Mouse (Mus musculus): ENCODE results near the gene Ssr2. TPM values are rescaled to one million over a fixed set of nuclear protein-coding genes. Genes with fewer than 3 reads are reported as not detected.

The Ssr2 gene
- total RNA-seq (2021): 199 and 214 TPM in 2 replicates
- long read RNA-seq, transcript Ssr2-207 (6 exons, 1,059 nt): major isoform, 83 of 99 reads
- long read RNA-seq, transcript Ssr2-201 (5 exons, 1,189 nt): minor isoform, 13 of 99 reads
- long read RNA-seq, partial matches to known transcripts: 1 of 99 reads
- long read RNA-seq, other reads (novel, unspliced or antisense): 2 of 99 reads

DNA sequence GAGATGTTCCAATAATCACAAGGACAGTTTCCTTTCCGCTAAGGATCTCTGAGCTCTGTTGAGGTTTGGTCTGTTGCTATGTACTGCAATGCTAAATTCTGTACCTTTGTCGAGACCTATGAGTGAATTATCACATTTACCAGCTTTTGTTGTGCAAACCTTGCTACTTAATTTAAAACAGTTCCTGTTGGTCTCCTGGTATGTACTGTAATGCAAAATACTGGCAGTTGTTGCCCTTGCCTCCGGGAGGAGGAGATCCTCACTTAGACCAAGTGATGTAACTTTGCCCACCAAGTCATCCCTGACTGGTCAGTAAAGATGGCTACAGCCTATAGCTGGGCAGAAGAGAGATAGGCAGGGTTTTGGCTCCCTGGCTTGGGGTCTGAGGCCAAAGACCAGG lies at the start of gene Ssr2:
Gene Ssr2 (plus strand): TSS at position 337 of the 400 bp plus-strand sequence.
- DNase-seq: no peak

DNA sequence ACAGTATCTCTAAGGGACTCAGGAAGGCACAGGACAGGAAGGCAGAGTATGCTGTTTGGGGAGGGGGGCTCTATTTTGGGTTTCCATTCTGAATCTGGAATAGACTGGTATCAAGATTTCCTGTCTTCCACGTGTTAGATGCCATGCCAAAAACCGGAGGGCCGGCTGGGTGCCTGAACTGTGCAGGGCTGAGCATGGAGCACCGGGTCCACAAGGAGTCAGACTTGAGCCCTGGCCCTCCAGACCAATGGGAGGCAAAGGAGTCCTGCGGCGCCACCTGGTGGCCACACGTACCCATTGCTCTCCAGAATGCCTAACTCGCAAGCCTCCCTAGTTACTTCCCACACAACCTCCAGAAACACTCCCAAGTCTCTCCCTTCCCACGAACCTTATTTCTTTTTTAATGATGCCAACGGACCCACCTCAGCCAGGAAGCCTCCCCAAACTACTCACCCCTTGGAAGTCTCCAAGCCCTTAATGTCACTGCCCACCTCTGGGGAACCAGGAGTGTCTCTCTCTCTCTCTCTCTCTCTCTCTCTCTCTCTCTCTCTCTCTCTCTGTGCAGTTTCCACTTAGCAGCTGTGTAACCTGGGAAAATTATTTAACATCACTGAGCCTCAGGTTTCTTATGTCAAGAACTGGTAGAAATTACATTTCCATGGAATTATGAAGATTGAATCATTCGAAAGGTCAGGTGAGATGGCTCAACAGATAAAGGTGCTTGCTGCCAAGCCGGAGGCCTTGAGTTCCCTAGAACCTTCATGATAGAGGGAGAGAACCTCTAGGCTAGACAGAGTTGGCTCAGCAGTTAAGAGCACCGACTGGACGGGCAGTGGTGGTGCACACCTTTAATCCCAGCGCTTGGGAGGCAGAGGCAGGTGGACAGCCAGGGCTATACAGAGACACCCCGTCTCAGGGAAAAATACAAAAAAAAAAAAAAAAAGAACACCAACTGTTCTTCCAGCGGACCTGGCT lies 49.2 kb upstream of the Ssr2 start:
- DNase-seq: peak; percentile 86

DNA sequence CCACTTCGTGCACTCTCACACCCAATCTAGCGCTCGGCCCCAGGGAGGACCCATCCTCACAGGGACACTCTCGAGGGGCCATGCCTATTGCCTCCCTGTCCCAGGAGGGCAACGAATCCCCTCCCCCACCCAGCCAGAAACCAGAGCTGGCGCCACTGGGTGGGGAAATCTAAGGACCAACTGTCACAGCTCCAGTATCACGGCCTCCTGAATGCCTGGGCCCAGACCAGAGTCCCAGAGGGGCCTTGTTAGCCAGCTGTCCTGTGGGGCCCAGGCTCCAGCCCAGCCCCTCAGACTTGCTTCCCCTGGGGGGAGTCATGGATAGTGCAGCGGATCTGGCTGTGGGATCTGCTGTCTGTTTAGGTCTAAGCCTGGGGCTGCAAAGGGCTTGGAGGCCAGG lies 48.1 kb upstream of the Ssr2 start:
- DNase-seq: no peak

DNA sequence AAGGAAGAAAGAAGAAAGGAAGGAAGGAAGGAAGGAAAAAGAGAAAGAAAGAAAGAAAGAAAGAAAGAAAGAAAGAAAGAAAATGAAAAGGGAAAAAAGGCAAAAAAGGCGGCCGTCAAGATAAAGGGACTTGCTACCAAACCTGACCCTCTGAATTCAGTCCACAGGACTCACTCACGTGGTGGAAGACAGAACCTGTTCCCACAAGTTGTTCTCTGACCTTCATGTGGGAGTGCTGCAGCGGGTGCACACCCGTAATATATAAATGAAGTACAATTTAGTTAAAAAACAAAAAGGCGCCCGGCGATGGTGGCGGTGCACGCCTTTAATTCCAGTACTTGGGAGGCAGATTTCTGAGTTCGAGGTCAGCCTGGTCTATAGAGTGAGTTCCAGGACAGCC lies 47.0 kb upstream of the Ssr2 start:
- DNase-seq: no peak

DNA sequence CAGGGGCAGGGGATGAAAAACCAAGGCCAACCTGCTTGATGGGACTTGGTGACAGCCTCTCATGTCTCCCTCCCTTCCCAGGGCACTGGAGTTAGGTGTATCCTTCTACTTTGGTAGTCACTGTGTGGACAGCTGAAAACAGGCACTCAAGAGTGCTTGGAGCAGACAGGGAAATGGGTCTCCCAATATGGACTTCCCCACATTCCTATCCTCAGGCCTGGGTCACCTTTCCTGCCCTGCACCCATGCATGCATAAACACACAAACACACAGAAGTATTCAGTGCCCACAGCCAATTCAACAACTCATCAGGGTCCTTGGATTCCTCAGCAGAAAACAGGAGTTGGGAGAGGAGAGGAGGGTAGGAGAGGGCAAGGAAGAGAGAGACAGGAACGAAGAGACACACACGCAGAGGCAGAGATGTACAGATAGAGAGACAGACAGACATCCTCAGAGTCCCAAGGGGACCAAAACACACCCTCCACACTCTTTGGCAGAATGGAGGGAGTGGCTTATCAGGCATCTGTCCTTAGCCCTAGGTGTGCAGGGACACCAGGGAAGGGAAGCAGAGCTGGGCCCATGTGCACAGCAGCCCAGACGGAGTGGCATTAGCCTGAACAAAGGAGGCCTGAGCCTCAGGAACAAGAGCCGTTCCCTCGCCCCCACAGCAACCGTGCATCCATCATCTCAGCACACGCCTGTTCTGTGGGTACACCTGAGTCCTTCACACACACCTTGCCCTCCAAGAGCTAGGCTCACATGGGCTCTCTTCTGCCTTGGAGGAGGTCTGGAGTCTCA lies 46.3 kb upstream of the Ssr2 start:
- DNase-seq: no peak

DNA sequence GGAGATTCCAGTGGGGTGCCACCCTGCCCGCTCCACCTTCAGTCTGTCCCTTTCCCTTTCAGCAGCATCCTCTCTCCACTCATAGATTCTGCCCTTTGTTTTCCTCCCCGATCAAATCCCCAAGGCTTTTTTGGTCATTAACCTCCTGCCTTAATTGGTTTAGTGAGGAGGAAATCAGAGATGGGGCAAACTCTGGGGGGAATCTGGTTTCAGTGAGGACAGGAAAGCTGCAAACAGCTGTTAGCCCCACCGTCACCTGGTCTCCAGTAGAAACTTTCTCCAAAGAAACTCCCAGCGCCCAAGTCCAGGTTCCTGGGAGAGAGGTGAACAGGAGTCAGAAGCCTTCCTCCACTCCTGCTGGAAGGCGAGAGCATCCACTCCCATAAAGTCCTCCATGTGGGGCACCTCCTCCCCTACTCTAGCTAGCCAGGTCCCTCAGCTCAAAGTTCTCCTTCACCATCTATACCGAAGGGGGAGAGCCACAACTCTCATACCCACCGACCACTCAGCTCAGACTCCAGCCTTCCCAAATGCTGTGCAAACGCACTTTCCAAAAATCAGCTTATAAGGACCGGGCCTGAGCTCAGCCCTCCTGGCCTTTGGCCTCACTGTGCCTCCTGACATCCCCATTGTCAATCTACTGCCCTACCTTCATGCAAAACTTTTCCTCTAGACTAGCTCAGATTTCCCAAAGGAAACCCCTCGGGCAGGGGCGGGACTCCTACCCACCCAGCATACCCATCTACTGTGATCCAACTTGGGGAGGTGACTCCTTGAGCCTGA lies 45.4 kb upstream of the Ssr2 start:
- no peak for DNase-seq

DNA sequence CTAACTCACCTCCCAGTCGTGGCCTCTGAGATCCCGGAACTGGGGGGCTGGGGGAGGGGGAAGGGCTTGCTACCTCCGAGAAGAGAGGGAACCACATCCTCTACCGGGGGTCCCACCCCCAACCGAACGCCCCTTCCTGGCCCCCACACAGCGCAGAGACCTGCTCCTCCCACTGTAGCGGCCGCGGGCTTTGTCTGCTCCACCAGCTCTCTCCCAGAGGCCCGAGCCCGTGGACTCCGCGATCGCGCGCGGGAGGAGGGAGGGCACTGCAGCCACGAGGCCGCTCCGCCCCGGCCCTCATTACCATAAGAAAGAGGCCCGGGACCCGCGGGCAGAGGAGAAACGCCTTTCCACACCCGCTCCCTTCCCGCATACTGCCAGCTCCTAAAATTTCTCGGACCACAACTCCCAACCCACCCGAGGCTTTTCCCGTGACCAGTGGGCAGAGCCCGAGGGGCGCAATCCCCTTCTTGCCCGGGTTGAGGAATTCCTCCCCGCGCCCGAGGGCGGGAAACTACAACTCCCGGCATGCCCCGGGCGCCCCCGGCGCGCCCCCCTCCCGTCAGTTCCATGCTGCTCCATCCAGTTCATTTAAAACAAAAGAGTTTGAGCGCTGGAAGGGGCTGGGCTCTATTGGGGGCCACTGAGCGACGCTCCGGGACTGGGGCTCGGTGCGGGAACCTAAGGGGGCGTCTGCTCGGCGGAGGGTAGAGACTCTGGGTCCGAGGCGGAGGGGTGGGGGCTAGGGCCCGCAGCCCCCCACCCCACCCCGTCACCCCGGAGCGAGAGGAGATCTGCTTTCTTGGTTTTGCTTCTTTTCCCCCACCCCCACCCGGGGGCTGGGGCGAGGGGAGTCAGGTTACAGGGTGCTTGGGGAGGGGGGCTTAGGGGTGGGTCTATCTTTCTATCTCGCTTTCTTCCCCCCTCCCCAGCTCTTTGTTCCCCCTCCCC lies 44.1 kb upstream of the Ssr2 start:
- DNase-seq: peak; percentile 87

DNA sequence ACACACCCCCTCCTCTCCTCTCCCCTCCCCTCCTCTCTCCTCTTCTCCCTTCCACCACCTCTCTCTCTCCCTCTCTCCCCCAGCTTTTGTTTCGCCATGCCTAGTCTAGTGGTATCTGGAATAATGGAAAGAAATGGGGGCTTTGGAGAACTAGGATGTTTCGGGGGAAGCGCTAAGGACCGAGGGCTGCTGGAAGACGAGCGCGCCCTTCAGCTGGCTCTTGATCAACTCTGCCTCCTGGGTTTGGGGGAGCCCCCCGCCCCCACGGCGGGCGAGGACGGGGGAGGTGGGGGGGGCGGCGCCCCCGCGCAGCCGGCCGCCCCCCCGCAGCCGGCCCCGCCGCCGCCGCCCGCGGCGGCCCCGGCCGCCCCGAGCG lies 43.4 kb upstream of the Ssr2 start, which contains the start of gene Mex3a:
Gene Mex3a (plus strand): TSS at position 97 of the 376 bp plus-strand sequence.
- DNase-seq: no peak

DNA sequence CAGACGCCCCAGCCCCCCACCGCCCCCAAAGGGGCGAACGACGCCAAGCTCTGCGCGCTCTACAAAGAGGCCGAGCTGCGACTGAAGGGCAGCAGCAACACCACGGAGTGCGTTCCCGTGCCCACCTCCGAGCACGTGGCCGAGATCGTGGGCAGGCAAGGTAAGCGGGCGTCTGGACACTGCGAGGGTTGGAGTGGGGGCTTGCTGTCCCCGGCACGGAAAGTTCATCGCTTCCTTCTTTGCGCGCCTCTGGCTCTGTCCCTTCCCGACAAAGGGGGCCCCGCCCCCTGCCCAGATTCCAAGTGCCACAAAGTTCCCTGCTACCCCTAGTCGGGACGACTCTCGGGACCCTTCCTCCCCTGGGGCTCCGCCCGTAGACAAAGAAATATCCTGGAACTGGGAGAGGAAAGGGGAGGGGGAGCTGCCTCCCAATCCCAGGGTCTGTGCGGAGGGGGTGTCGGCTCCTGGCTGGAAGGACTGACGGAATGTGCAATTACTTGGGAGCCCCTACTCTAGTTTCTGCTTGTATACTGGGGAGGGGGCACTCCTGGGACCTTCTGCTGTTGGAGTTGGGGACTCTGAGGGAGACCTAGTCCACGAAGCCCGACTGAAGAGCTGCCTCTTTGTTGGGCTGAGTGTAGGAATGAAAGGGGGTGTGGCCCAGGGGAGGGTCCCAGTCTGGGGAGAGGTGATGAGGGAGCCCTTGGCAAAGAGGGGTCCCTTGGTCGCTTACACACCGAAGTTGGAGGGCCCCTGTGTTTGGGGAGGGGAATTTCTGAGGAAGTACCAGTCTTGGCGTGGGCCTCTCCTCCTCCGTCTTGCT lies 42.8 kb upstream of the Ssr2 start:
- DNase-seq: no peak

DNA sequence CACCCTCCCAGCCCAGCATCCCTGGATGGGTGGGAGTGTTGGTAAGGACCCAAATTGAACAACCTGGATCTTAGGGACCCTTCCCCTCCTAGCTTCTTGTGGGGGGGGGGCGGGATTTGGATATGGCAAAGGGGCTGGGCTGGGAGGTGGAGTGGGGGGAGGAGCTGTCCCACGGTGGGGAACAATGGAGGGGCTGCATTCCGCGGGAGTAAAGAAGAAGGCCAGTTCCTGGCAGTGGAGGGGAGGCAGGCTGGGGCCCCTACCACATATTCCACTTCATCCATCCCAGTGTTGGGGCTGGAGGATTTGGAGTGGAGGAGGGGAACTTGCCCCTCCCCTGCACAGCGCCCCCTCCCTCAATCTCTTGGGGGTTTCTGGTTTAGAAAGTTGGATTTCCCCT lies 42.0 kb upstream of the Ssr2 start:
- no peak for DNase-seq

DNA sequence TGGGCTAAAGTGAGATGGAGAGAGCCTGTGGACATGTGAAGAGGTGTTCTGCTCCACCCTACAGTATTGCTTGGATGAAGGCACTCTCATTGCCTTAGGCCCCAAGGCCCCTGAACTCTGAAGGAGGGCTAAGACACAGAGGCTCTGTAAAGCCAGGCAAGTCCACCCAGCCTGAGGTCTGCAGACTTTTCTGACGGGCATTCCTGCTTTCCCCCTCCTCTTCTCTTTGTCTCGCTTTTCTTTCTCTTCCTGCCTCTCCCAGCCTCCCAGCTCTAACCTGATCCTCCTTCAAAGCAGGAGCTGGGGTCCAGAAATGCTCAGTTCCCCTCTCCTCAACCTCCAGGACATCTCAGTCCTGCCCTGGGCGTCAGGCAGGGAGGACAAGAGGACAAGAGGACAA lies 40.7 kb upstream of the Ssr2 start:
- DNase-seq: no peak

DNA sequence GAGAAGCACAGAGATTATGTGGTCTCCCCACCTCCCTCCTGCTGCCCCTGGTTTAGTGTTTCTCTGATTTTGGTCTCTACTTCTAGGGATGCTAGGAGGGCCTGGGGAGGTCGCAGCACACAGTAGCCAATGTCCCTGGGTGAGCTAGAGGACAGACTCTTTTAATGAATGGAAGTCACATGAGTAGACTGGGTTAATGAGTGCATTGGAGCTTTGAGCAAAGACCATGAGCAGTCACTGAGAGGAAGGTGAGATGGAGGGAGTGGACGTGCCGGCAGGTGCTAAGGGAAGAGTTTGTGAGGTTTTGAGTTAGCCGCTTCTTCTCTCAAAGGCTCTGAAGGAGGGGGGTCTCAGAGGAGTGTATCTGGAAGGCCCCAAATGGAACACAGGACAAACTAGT lies 40.1 kb upstream of the Ssr2 start:
- no peak for DNase-seq

DNA sequence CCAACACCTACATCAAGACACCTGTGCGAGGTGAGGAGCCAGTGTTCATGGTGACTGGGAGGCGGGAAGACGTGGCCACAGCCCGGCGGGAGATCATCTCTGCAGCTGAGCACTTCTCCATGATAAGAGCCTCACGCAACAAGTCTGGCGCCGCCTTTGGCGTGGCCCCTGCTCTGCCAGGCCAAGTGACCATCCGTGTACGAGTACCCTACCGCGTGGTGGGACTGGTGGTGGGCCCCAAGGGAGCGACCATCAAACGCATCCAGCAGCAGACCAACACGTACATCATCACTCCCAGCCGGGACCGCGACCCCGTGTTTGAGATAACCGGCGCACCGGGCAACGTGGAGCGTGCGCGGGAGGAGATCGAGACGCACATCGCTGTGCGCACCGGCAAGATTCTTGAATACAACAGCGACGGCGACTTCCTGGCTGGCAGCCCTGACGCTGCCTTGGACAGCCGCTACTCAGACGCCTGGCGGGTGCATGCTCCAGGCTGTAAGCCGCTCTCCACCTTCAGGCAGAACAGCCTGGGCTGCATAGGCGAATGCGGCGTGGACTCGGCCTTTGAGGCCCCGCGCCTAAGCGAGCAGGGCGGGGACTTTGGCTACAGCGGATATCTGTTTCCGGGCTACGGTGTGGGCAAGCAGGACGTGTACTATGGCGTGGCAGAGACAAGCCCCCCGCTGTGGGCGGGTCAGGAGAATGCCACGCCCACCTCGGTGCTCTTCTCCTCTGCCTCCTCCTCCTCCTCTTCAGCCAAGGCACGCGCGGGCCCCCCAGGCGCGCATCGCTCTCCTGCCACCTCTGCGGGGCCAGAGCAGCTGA lies 39.4 kb upstream of the Ssr2 start:
- peak; percentile 76 for DNase-seq

DNA sequence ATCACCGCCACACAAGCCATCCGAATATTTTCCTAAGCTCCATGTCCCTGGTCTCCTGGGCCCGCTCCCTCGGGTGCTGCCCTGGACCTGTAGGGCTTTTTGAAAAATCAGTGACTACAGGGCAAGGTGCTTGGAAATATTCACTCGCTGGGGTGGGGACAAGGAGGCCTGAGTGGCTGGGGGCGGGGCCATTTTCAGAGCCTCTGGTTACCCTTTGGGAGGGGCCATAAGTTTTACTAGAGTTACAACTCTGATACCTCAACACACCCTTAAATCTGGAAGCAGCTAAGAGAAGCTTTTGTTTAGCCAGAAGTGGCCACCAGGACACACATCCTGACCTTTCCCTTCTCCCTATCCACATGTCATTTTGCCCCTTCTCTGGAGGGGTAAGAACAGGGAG lies 38.5 kb upstream of the Ssr2 start:
- no peak for DNase-seq

DNA sequence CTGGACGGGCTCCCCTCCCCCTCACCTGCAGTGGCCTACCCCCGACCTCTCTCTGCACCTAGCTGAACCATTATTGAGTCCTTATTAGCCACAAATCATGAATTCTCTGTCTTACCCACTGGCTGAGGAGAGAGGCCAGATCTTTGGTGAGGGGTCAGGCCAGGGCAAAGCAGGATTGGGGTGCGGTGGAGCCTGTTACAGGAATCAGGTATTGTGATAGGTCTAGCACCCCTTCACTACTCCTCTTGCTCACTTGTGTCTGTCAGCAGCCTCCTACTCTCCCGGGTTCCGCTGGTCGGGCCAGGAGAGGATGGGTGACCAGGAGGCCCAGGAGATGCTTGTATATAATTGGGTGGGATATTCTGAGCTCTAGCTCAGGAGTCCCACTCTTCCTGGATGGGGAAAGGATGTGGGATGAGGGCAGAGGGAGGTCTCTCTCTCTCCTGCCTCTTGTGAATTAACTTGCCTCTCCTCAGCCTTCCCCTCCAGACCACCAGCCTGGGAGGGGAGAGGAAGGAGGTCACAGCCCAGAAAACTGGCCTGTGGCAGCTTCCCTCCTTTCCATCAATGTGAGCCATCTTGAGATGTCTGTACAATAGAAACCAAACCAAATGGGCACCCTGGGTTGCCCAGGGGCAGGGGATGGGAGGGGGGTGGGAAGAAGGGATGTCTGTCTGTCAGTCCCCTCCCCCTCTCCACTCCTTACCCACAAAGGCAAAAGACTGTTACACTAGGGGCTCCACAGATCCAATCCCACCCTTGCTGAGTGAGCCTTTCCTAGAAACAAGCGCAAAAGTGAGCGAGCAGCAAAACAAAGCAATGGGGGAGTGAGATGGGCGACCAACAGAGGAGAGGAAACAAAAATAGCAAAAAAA lies 37.2 kb upstream of the Ssr2 start:
- DNase-seq: no peak

DNA sequence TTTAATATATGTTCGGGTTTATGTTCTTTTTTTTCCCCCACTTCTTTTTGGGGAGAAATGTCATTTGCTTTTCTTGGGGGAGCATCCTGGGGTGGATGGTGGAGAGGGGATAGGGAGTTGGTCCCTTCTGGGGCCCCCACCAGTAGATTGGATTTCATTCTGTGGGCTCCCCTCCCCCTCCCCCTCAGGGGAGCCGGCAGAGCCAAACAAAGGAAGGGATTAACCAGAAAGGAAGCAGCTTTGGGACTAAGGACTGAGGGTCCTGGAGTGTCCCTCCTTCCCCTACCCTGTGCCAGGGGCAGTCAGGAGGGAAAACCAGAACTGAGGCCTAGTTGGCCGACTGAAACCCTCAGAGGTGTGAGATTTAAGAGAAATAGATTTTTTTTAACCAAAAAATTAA lies 36.3 kb upstream of the Ssr2 start:
- no peak for DNase-seq

DNA sequence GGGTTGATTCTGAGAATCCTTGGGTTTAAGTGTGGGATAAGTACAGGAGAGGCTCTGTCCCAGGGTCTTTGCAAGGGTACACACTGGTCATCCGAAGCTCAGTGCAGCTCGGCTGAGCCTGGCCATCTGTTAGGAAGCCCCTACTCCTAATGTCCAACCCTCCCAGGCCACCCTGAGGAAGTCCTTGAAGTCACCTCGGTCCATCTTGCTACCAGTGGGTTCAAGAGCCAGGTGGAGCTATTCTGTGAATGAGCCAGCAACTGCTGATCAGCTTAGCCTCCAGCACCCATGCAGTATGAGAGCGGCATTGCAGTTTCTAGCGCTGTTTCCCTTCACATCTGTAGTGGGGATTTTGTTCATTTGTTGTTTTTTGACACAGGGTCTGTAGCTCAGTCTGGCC lies 35.6 kb upstream of the Ssr2 start:
- DNase-seq: no peak

Data from adrenal gland, postnatal 25 days (tissue).